ENCODE assay signal across 8 mouse cellular contexts in the genomic region with DNA sequence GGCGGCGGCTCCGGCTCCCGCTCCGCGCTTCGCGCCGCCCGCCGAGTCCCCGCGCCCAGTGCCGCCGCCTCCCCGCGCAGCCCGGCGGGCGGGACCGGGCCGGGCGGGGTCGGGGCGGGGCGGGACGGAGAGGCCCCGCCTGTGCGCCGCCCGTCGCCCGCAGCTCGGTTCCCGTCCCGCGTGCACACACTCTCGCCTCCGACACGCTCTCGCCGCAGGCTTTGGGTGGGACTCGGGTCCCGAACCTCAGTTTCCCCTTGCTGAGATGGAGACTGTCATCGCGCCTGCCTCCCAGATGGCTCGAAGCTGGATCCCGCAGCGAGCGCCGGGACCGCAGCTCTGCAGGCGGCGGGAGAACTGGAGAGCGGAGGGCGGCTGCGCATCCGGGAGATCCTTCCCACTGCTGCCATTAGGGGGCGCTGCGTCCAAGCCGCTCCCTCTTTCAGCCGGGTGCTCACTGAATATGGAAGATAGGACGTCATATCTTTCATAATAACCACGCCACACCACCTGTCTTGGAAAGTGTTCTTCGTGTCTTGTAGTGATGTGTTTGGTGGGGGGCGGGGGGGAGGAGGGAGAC. TPM values are rescaled to one million over a fixed set of nuclear protein-coding genes. Genes with fewer than 3 reads are reported as not detected.
DNase-seq lines count a peak whose midpoint lies in the region; ATAC-seq and TF ChIP-seq lines count a peak whose summit lies in the region.

A gene (minus strand): TSS at position 359 of the 580 bp plus-strand sequence.

- TF ChIP-seq POLR2A in bone marrow macrophage, adult 2 months (IDR thresholded peaks at IDR 0.05; ENCODE audit: borderline replicate concordance, low read depth, low read length) = no peak
- TF ChIP-seq POLR2A in spleen, adult 2 months (IDR thresholded peaks at IDR 0.05; ENCODE audit: low read depth, low read length) = no peak; the same call in 1 of the 2 replicates

- TF ChIP-seq CTCF in bone marrow macrophage, adult 2 months (IDR thresholded peaks at IDR 0.05; ENCODE audit: low read depth, low read length) = peak; percentile 90
- peak; percentile 92 for TF ChIP-seq CTCF in spleen, adult 2 months (IDR thresholded peaks at IDR 0.05; ENCODE audit: extremely low read depth, insufficient read depth, insufficient read length, insufficient replicate concordance)

- peak within 1 kb of the TSS; percentile 86 for H3K4me2 ChIP-seq in embryonic facial prominence, embryonic 15.5 days (replicated peaks)
- peak within 1 kb of the TSS; percentile 96 for H3K4me2 ChIP-seq in limb, embryonic 13.5 days (replicated peaks)
- peak within 1 kb of the TSS; percentile 71 for H3K4me2 ChIP-seq in midbrain, embryonic 15.5 days

- H3K4me3 ChIP-seq in bone marrow macrophage, adult 2 months (ENCODE audit: insufficient read depth, low read length) = peak within 1 kb of the TSS; percentile 80
- H3K4me3 ChIP-seq in embryonic facial prominence, embryonic 15.5 days (replicated peaks) = peak within 1 kb of the TSS; percentile 59
- H3K4me3 ChIP-seq in limb, embryonic 13.5 days = peak within 1 kb of the TSS; percentile 59
- H3K4me3 ChIP-seq in midbrain, embryonic 15.5 days = peak within 1 kb of the TSS; percentile 56
- H3K4me3 ChIP-seq in spleen, adult 2 months (ENCODE audit: extremely low read depth, insufficient read depth, insufficient read length) = peak within 1 kb of the TSS; percentile 98

- peaks cover 2% of the 10 kb centered on the region; the same call in 1 of the 2 replicates for H3K4me1 ChIP-seq in bone marrow macrophage, adult 2 months (ENCODE audit: control insufficient read depth, insufficient read depth, low read length)
- H3K4me1 ChIP-seq in embryonic facial prominence, embryonic 15.5 days = peaks cover 17% of the 10 kb centered on the region; the same call in 1 of the 2 replicates
- peaks cover 17% of the 10 kb centered on the region for H3K4me1 ChIP-seq in limb, embryonic 13.5 days
- H3K4me1 ChIP-seq in midbrain, embryonic 15.5 days = peaks cover 10% of the 10 kb centered on the region
- peaks cover 17% of the 10 kb centered on the region; the same call in 1 of the 2 replicates for H3K4me1 ChIP-seq in spleen, adult 2 months (ENCODE audit: control insufficient read depth, insufficient read depth, insufficient read length)

- H3K9ac ChIP-seq in embryonic facial prominence, embryonic 15.5 days = peak within 1 kb of the TSS; percentile 18; the same call in 1 of the 2 replicates
- H3K9ac ChIP-seq in limb, embryonic 13.5 days = peak within 1 kb of the TSS; percentile 55
- peak within 1 kb of the TSS; percentile 66 for H3K9ac ChIP-seq in midbrain, embryonic 15.5 days

- DNase-seq in 416B (ENCODE audit: low read depth) = peak; percentile 90
- DNase-seq in heart, adult 8-10 months (ENCODE audit: low spot score) = peak; percentile 54
- DNase-seq in kidney, adult 9 months = peak; percentile 65
- DNase-seq in spleen, adult 2 months (ENCODE audit: low read depth in 1 of 2, low spot score in 2 of 2) = peak; percentile 79 to 83

- no peak within 1 kb of the TSS for H3K27ac ChIP-seq in bone marrow macrophage, adult 2 months (ENCODE audit: insufficient read depth, low read depth, low read length)
- no peak within 1 kb of the TSS for H3K27ac ChIP-seq in embryonic facial prominence, embryonic 15.5 days (replicated peaks)
- H3K27ac ChIP-seq in limb, embryonic 13.5 days = no peak within 1 kb of the TSS
- peak within 1 kb of the TSS; percentile 2; the same call in 1 of the 2 replicates for H3K27ac ChIP-seq in midbrain, embryonic 15.5 days
- peak within 1 kb of the TSS; percentile 73 for H3K27ac ChIP-seq in spleen, adult 2 months (ENCODE audit: insufficient read depth, low read length)

- H3K9me3 ChIP-seq in embryonic facial prominence, embryonic 15.5 days (replicated peaks) = no peaks in the 10 kb centered on the region
- H3K9me3 ChIP-seq in limb, embryonic 13.5 days = no peaks in the 10 kb centered on the region
- no peaks in the 10 kb centered on the region for H3K9me3 ChIP-seq in midbrain, embryonic 15.5 days

- ATAC-seq in embryonic facial prominence, embryonic 15.5 days (ENCODE audit: insufficient number of reproducible peaks, low FRiP score, low TSS enrichment, low read depth) = peak; percentile 60
- peak; percentile 70; the same call in 1 of the 2 replicates for ATAC-seq in limb, embryonic 13.5 days (ENCODE audit: low FRiP score, low read depth)
- peak; percentile 72 for ATAC-seq in midbrain, embryonic 15.5 days (replicated peaks)

- H3K27me3 ChIP-seq in embryonic facial prominence, embryonic 15.5 days = peaks cover 22% of the 10 kb centered on the region
- H3K27me3 ChIP-seq in limb, embryonic 13.5 days = peaks cover 60% of the 10 kb centered on the region
- peaks cover 7% of the 10 kb centered on the region for H3K27me3 ChIP-seq in midbrain, embryonic 15.5 days (replicated peaks)
- peaks cover 2% of the 10 kb centered on the region; the same call in 1 of the 2 replicates for H3K27me3 ChIP-seq in spleen, adult 2 months (ENCODE audit: control insufficient read depth, insufficient read depth, low read length)

- no peaks in the 10 kb centered on the region for H3K36me3 ChIP-seq in embryonic facial prominence, embryonic 15.5 days
- H3K36me3 ChIP-seq in limb, embryonic 13.5 days = no peaks in the 10 kb centered on the region
- H3K36me3 ChIP-seq in midbrain, embryonic 15.5 days (replicated peaks) = no peaks in the 10 kb centered on the region
- no peaks in the 10 kb centered on the region for H3K36me3 ChIP-seq in spleen, adult 2 months (ENCODE audit: control insufficient read depth, insufficient read depth, low read length)

- WGBS in embryonic facial prominence, embryonic 15.5 days = under 1% methylated on average over 52 of the region's 66 CpGs
- WGBS in limb, embryonic 13.5 days = under 1% methylated on average over 39 of the region's 66 CpGs
- WGBS in midbrain, embryonic 15.5 days = under 1% methylated on average over 64 of the region's 66 CpGs
- under 1% methylated on average over 63 of the region's 66 CpGs for WGBS in spleen, adult 2 months

RNA-seq across cellular contexts. Expression of the gene that starts here (rescaled TPM):
- polyA plus RNA-seq in bone marrow macrophage, adult 2 months (2012; ENCODE audit: insufficient read depth, insufficient read length, missing spikeins) = 53.0 and 59.7 TPM in 2 replicates
- polyA plus RNA-seq in embryonic facial prominence, embryonic 15.5 days (2015; fragmentation: Nextera tagmentation; extraction: Ambion mirVana) = 4.9 and 6.8 TPM in 2 replicates
- total RNA-seq in heart, adult 8-10 months (2022) = under 1 TPM; 0.22 to 0.63 (median 0.46) TPM
- 2.6 and 2.7 TPM in 2 replicates for polyA plus RNA-seq in limb, embryonic 13.5 days (2015; fragmentation: Nextera tagmentation; extraction: Ambion mirVana)
- 6.8 and 8.1 TPM in 2 replicates for polyA plus RNA-seq in midbrain, embryonic 15.5 days (2015; fragmentation: Nextera tagmentation; extraction: Ambion mirVana)
- polyA plus RNA-seq in spleen, adult 2 months (2012; rRNA removed) = 36.0 and 51.3 TPM in 2 replicates

Comparison
In these comparisons a context has a peak if more than half of its experiments do, and no peak if none do; other contexts are left out.
1. Peak in DNase-seq in heart, adult 8-10 months; RNA of the gene not detected or under 1 TPM.
2. H3K27ac ChIP-seq: peak in midbrain, embryonic 15.5 days (single experiment) and spleen, adult 2 months (single experiment); none in bone marrow macrophage, adult 2 months (single experiment), embryonic facial prominence, embryonic 15.5 days (single experiment) and limb, embryonic 13.5 days (single experiment).
3. Peak in every context shown above with its lines, with median percentiles within 50 percentile points of each other: DNase-seq, H3K4me3 ChIP-seq, ATAC-seq, H3K4me2 ChIP-seq and H3K9ac ChIP-seq.